Mouse (Mus musculus) left cerebral cortex, postnatal 25 days (tissue): ENCODE measurements around the gene Myadm. TPM values are rescaled to one million over a fixed set of nuclear protein-coding genes. Genes with fewer than 3 reads are reported as not detected.
"Not testable (repeated sequence)": the region's sequence is repeated elsewhere in the genome, so short reads cannot be mapped to it uniquely, and the experiment has no call there.

ENCODE experiments used
- DNase-seq, 2 experiments: peaks; one replicate each; pipeline ENCODE4 v3.0.0; 2022; ENCODE audit warnings: low spot score in 2 of 2, mixed read lengths in 1 of 2
- intact Hi-C: fragments of 180-260 bp; cut with DNase I; formaldehyde crosslinking; loops from one replicate; pipeline ENCODE4 v1.15.1; 2025
- total RNA-seq, 2 experiments: library from RNA; stranded (reverse); gene quantifications; 2 replicates each; pipeline ENCODE4 v1.2.3; 2021

The Myadm gene
- total RNA-seq, 2 experiments from 2014 or later: 68.0 to 83.2 TPM

DNA sequence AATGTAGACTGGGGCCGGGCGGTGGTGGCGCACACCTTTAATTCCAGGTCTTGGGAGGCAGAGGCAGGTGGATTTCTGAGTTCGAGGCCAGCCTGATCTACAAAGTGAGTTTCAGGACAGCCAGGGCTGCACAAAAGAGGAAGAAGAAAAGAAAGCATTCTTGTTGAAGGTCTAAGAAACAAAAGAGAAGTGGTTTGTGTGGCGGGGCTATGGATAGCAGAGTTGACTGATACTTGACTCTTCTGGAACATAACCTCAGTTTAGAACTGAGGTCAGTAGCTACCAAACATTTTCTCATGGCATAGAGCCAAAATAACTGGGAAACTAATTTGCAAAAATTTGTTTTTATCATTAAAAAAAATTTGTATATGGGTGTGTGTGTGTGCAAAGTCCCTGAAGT is 2.8 kb upstream of the Myadm start:
- intact Hi-C loops: no loop called here
- DNase-seq: no peak

DNA sequence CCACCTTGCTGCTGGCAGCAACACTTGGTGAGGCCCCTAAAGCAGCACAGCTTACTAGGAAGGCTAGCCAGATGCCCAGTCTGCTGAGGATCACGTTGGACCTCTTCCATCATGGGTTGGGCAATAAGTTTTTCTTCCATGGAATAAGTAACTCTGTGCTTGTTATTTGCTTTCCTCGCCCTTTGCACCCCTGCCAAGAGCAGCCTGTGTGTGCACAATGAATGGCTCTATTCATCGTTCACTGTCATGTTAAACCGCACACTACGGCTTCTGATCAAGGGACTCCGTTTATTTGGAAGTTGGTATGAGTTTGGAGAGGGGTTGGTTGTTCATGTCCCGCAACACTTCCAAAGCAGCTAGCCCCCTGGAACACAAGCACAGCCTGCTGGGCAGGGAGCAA is 1.7 kb upstream of the Myadm start:
- DNase-seq: no peak
- intact Hi-C loops: no loop called here

- DNase-seq: peak; percentile 88 to 92
- intact Hi-C loops: loop anchor here (5.0 kb wide), 1 partner anchor 52 kb away; no protein-coding TSS in a partner anchor
These were observed 1.6 kb downstream of the Myadm start for GRCm38 (mm10) chr7:3290257-3291033.

DNA sequence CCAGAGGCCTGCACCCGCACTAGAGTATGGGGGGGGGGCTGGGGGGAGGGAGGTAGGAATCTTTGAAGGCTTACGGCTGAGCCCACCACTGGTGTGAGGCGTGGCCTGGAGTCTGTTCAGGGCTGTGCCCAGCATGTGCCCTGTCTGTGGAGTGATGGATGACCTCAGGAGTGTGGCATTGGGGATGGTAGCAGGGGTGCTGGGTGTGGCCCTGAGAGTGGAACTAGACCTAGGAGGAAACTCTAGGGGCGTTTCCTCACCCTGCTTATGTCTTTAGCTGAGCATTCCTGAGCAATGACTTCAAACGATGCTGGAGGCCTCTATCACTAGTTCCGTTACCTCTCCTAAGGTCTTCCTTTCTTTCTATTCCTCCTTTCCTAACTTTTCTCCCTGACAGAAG is 2.3 kb downstream of the Myadm start:
- intact Hi-C loops: loop anchor here (5.0 kb wide), 1 partner anchor 51 kb away; no protein-coding TSS in a partner anchor
- DNase-seq: no peak

- no peak for DNase-seq
- intact Hi-C loops: loop anchor here (5.0 kb wide), 1 partner anchor 51 kb away; no protein-coding TSS in a partner anchor
These were observed 2.9 kb downstream of the Myadm start for GRCm38 (mm10) chr7:3291764-3292163.

- DNase-seq: not testable (repeated sequence)
- intact Hi-C loops: loop anchor here (5.0 kb wide), 1 partner anchor 50 kb away; no protein-coding TSS in a partner anchor
These were observed 3.4 kb downstream of the Myadm start for GRCm38 (mm10) chr7:3292271-3292670.

GRCm38 (mm10) chr7:3292791-3293190 is 3.9 kb downstream of the Myadm start:
- intact Hi-C loops: loop anchor here (5.0 kb wide), 1 partner anchor 50 kb away; no protein-coding TSS in a partner anchor
- peak in 1 of 2 experiments; percentile 51 for DNase-seq

DNA sequence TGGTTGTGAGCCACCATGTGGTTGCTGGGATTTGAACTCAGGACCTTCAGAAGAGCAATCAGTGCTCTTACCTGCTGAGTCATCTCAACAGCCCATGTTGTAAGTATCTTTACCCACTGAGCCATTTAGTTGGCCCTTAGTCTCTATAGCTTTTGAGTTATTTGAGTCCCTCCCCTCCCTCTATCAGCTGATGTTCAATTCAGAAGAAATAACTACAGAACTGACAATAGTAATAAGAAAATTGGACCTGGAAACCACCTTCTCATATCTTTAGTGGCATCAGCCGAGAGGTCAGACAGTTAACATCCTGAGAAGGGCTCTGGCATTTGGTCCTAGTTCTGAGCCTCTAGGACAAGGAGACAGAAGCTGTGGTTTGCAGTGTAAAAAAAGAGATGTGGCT is 5.9 kb downstream of the Myadm start:
- intact Hi-C loops: loop anchor here (5.0 kb wide), 1 partner anchor 48 kb away; no protein-coding TSS in a partner anchor
- no peak for DNase-seq

DNA sequence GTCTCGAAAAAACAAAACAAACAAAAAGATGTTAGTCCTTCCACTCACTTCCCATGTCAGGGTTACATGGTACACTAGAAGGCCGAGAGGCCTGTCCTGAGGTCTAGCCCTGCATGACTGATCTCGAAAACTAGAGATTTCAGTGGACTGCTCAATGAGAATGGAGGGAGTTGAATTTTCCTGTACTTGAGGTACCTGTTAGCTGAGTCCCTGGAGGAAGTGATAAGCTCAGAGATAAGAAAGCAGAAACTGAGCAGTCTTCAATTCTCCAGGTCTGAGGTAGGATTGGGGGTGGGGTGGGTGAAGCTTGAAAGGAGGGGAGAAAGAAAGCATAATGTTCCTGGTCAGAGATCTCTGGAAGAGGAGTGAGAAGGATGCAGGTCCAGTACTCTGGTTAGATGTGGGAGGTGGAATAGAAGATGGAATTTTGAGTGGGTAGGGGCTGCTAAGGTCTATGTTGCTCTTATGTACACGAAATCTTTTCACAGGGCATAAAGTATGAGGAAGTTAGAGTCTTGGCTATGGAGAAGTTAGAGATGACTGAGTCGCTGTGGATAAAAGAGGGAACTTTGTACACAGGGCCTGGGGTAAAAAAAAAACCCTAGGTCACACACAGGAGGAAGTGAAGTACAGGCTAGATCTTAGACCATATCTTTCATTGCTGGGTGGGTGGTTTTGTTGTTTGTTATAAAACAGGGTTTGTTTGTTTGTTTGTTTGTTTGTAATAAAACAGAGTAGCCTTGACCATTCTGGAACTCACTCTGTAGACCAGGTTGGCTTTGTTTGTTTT is 6.6 kb downstream of the Myadm start:
- DNase-seq: no peak
- intact Hi-C loops: no loop called here

DNA sequence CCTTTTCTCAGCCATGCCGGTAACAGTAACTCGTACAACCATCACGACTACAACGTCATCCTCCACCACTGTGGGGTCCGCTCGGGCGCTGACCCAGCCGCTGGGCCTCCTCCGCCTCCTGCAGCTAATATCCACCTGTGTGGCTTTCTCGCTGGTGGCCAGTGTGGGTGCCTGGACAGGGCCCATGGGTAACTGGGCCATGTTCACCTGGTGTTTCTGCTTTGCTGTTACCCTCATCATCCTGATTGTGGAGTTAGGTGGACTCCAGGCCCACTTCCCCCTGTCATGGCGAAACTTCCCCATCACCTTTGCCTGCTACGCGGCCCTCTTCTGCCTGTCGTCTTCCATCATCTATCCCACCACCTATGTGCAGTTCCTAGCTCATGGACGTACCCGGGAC is 7.8 kb downstream of the Myadm start:
- intact Hi-C loops: no loop called here
- no peak for DNase-seq

DNA sequence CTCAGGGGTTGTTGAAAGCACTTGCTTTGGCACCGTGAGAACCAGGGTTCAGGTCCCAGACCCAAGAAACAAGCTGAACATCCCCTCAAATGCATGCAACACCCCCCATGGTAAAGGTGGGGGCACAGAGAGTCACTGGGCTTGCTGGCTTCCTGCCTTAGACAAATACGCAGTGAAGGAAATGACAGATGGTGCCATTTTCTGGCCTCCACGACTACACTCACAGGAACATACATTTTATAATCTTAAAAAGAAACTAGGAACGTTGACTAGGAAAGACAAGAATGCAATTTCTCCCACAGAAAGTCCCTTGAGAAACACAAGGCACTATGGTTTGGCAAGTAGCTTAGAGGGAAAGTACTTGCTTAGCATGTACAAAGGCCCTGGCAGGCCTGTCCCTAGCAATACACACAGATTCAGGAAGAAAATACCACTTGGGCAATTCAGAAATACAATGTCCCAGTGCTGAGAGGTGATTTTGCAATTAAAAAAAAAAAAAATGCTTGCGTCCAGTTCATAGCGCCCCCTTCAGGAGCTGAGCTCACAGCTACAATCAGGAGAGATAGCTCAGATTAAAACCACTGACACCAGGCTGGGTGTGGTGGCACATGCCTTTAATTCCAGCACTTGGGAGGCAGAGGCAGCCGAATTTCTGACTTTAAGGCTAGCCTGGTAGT is 11.2 kb downstream of the Myadm start:
- intact Hi-C loops: loop anchor here (5.0 kb wide), 2 partner anchors 38 to 78 kb away; no protein-coding TSS in a partner anchor
- peak in 1 of 2 experiments; percentile 72 for DNase-seq

GRCm38 (mm10) chr7:3300891-3301627 is 12.2 kb downstream of the Myadm start:
- intact Hi-C loops: loop anchor here (5.0 kb wide), 2 partner anchors 39 to 79 kb away; no protein-coding TSS in a partner anchor
- DNase-seq: no peak

DNA sequence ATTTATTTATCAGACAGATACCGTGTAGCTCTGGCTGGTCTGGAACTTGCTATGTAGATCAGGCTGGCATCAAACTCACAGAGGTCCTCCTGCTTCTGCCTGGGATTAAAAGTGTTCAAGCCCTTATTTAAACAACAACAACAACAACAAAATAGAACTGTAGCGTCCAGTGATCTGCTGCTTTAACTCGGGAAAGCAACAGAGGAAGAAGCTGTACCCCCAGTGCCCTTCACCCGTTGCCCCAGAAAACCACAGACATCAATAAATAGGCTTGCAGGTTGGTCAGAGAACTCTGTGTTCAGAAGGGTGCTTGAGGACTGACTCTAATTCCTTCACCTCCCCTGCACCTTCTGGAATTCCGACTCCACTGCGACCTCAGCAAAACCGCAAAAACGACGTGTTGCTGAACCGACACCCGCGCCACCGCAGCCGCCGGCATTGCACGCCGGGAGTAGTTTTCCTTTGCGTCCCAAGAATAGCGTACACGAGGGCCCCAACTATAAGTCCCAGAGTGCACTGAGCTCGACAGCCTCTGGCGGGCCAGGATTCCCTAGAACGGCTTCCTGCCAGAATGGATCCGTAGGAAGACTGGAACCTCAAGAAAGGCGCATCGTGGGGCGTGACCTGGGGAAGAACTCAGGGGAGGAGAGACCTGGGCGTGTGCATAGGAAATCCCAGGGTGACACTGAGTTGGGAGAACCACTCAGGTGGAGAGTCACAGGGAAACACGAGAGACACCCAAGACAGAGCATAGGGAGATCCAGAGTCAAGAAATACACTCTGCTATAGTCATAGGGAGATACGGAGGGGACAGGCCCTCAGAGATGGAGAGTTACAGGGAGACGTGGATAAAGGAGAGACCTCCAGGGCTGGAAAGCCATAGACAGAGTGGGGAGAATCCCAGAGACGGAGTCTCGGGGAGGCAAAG is 13.0 kb downstream of the Myadm start:
- peak in 1 of 2 experiments; percentile 61 for DNase-seq
- intact Hi-C loops: loop anchor here (5.0 kb wide), 2 partner anchors 40 to 80 kb away; no protein-coding TSS in a partner anchor

DNA sequence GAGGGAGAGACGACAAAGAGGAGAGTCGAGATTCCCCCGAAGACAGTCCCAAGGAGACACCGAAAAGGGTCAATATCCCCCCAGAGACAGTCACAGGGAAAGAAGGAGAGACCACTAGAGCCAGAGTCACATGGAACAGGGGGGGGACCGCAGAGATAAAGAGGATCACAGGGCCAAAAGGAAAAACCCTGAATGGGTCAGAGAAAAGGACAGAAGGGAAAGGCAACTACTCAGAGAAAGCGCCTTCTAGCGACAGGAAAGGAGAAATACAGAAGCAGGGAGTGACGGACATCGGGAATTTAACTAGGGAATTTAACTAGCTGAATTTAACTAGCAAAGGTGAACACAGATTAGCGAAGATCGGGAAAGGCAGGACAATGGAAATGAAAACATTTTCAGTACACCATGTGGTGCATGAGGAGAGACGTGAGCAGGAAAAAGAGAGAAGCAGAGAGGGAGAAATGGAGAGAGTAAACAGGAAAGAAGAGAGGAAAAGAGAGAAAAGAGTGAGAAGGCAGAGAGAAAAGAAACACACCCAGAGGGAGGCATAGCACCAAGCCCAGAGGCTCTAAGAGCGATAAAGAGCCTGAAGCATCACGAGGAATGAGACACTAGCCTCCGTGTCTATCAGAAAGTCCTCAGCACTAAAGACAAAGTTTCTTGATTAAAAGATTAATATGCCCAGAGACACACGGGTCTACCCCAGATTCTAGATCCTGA is 13.8 kb downstream of the Myadm start:
- intact Hi-C loops: loop anchor here (5.0 kb wide), 2 partner anchors 40 to 80 kb away; no protein-coding TSS in a partner anchor
- peak in 1 of 2 experiments; percentile 46 for DNase-seq

DNA sequence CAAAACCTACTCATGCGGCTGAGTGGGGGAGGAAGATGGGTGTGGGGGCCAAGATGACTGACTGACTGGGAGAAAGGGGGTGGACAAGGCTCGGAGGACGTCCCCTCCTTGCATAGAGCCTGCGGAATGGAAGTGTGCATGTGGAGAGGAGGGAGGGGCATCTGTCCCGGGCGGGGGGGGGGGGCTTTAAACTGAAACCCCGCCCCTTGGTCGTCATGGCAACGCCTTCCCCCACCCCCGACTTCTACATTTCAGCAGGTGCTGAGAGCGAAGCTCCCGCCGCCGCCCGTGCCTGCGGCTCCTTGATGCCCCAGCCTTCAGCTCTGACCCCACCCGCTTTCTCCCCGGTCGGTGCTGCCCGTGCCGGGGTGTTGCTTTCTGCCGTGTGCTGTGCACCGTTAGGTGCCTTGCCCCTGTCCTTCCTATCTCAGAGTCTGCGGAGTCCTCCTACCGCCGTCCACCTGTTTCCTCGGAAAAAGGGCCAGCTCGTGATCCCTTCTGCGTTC is 14.4 kb downstream of the Myadm start:
- DNase-seq: peak; percentile 59 to 70

GRCm38 (mm10) chr7:3303789-3304188 is 14.9 kb downstream of the Myadm start:
- no peak for DNase-seq
- intact Hi-C loops: loop anchor here (2.0 to 5.0 kb wide), 3 partner anchors 21 to 81 kb away; no protein-coding TSS in a partner anchor

More for the DNA sequence above, 14.4 kb downstream of the Myadm start:
- intact Hi-C loops: loop anchor here (5.0 kb wide), 2 partner anchors 41 to 81 kb away; no protein-coding TSS in a partner anchor

DNA sequence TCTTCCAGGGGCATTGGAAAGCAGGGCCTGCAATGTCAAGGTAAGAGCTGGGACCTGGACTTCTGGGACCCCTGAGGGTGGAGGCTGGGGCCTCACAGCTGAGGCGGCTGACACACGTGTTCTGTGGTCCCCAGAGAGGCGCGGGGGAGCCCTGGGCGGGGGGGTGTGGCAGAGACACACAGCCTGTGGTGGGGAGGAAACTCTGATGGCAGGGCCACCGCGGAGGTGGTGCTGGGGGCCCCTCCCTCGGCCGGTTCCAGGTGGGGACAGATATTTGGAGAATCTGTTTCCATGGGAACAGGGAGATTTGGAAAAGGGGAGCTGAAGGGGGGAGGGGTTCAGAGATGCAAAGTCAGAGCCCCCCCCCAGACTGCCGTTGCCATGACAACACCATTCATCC is 15.4 kb downstream of the Myadm start:
- intact Hi-C loops: loop anchor here (2.0 to 5.0 kb wide), 3 partner anchors 21 to 82 kb away; no protein-coding TSS in a partner anchor
- peak; percentile 62 to 63 for DNase-seq
